Mouse (Mus musculus) liver, adult 2 months (tissue): ENCODE data around the gene Pi4k2a. TPM values are rescaled to one million over a fixed set of nuclear protein-coding genes. Genes with fewer than 3 reads are reported as not detected.

ENCODE experiments used
- DNase-seq: peaks from one replicate; pipeline ENCODE4 v3.0.0-alpha.2; 2011; ENCODE audit warnings: low read depth, low spot score; ENCODE audit errors: extremely low read depth
- H3K27ac ChIP-seq: fragments of 200-500 bp; replicated peaks from 2 replicates; pipeline ENCODE4 v1.5.1; 2012; ENCODE audit warnings: low read depth, mild to moderate bottlenecking, control low read depth, inconsistent platforms, low read length; ENCODE audit not compliant: insufficient read depth
- H3K27me3 ChIP-seq: fragments of 200-500 bp; 2 replicates; pipeline ENCODE4 v1.6.1; 2012; ENCODE audit warnings: mild to moderate bottlenecking, moderate library complexity, low read length, inconsistent platforms; ENCODE audit not compliant: control insufficient read depth, insufficient read depth
- H3K36me3 ChIP-seq: fragments of 200-500 bp; 2 replicates; pipeline ENCODE4 v1.6.1; 2012; ENCODE audit warnings: low read length, inconsistent platforms; ENCODE audit not compliant: control insufficient read depth, insufficient read depth
- H3K4me1 ChIP-seq: fragments of 200-500 bp; 2 replicates; pipeline ENCODE4 v1.6.1; 2011; ENCODE audit warnings: low read length; ENCODE audit not compliant: control insufficient read depth, insufficient read depth
- H3K4me3 ChIP-seq: fragments of 200-500 bp; 2 replicates; pipeline ENCODE4 v1.5.1; 2011; ENCODE audit warnings: low read depth, mild to moderate bottlenecking, control low read depth, low read length, moderate library complexity; ENCODE audit not compliant: insufficient read depth
- H3K79me2 ChIP-seq: fragments of 200-500 bp; 2 replicates; pipeline ENCODE4 v1.6.1; 2012; ENCODE audit warnings: inconsistent platforms, mild to moderate bottlenecking, low read length, moderate library complexity; ENCODE audit not compliant: control insufficient read depth, insufficient read depth
- H3K9ac ChIP-seq: fragments of 200-500 bp; 2 replicates; pipeline ENCODE4 v1.6.1; 2012; ENCODE audit warnings: low read depth, mild to moderate bottlenecking, control low read depth, inconsistent platforms, low read length
- CTCF ChIP-seq: fragments of 200-500 bp; IDR thresholded peaks from 2 replicates; pipeline ENCODE4 v1.5.1; 2011; ENCODE audit warnings: low read depth, low read length, control low read depth
- POLR2A ChIP-seq: fragments of 200-500 bp; IDR thresholded peaks from 2 replicates; pipeline ENCODE4 v1.6.1; 2011; ENCODE audit warnings: low read length, control low read depth; ENCODE audit not compliant: insufficient read depth; ENCODE audit errors: extremely low read depth
- WGBS: fragments of 180-500 bp; shearing (Covaris S2); methylation state at CpG from one replicate; pipeline ENCODE4 v1.1.7; 2018; 5-methylcytosine and 5-hydroxymethylcytosine counted together
- polyA plus RNA-seq: library from polyadenylated mRNA; depleted of rRNA; stranded (reverse); fragments of >200 nt; gene quantifications from 2 replicates; pipeline ENCODE4 v1.2.3, GENCODE M21; 2012; rRNA removed
- total RNA-seq: library from RNA; depleted of rRNA; stranded (reverse); fragments of >200 nt; gene quantifications from 2 replicates; pipeline ENCODE4 v1.2.3, GENCODE M21; 2014; rRNA removed

Pi4k2a gene
- total and polyA plus RNA-seq, 2 experiments = 20.2 to 43.3 TPM

GRCm38 (mm10) chr19:42166130-42166529 is 75.9 kb downstream of the Pi4k2a start:
- 4% methylated on average over 12 of the region's 12 CpGs for WGBS
- Histone ChIP-seq H3K9ac (no peak overlapping the region), H3K36me3 (no peaks in the 10 kb centered on the region), H3K4me3 (no peak overlapping the region), H3K79me2 (peaks cover 7% of the 10 kb centered on the region), H3K4me1 (peaks cover under 1% of the 10 kb centered on the region), H3K27me3 (no peaks in the 10 kb centered on the region), H3K27ac (no peak overlapping the region)
- DNase-seq = peak; percentile 59
- TF ChIP-seq CTCF = peak; percentile 92
- TF ChIP-seq POLR2A = no peak

GRCm38 (mm10) chr19:42166766-42167165 is 76.5 kb downstream of the Pi4k2a start:
- Histone ChIP-seq H3K4me1 (peaks cover 7% of the 10 kb centered on the region), H3K79me2 (peaks cover 13% of the 10 kb centered on the region), H3K36me3 (no peaks in the 10 kb centered on the region), H3K27ac (no peak overlapping the region), H3K4me3 (no peak overlapping the region), H3K27me3 (no peaks in the 10 kb centered on the region), H3K9ac (no peak overlapping the region)
- no peak for TF ChIP-seq POLR2A
- TF ChIP-seq CTCF = no peak
- peak; percentile 33 for DNase-seq
- 29% methylated on average over 3 of the region's 3 CpGs for WGBS

- H3K36me3 ChIP-seq = no peaks in the 10 kb centered on the region
- DNase-seq = no peak
- WGBS = 60% methylated on average over 9 of the region's 9 CpGs
- TF ChIP-seq CTCF = no peak
- no peak for TF ChIP-seq POLR2A
- peaks cover 13% of the 10 kb centered on the region for H3K79me2 ChIP-seq
- H3K9ac ChIP-seq = no peak overlapping the region
- no peak overlapping the region for H3K27ac ChIP-seq
- peaks cover 7% of the 10 kb centered on the region for H3K4me1 ChIP-seq
- H3K4me3 ChIP-seq = no peak overlapping the region
- H3K27me3 ChIP-seq = no peaks in the 10 kb centered on the region
Observed at GRCm38 (mm10) chr19:42167489-42167888, 77.2 kb downstream of the Pi4k2a start.

- H3K4me1 ChIP-seq = peaks cover 7% of the 10 kb centered on the region
- H3K4me3 ChIP-seq = no peak overlapping the region
- H3K27me3 ChIP-seq = no peaks in the 10 kb centered on the region
- H3K9ac ChIP-seq = no peak overlapping the region
- no peak overlapping the region for H3K27ac ChIP-seq
- no peak for TF ChIP-seq CTCF
- no peak for TF ChIP-seq POLR2A
- peaks cover 15% of the 10 kb centered on the region for H3K79me2 ChIP-seq
- DNase-seq = no peak
- WGBS = 62% methylated on average over 10 of the region's 10 CpGs
- H3K36me3 ChIP-seq = no peaks in the 10 kb centered on the region
Observed at GRCm38 (mm10) chr19:42169322-42169975, 79.2 kb downstream of the Pi4k2a start.

GRCm38 (mm10) chr19:42170025-42170969 is 80.0 kb downstream of the Pi4k2a start:
- Histone ChIP-seq H3K36me3 (no peaks in the 10 kb centered on the region), H3K27me3 (no peaks in the 10 kb centered on the region), H3K79me2 (peaks cover 17% of the 10 kb centered on the region), H3K27ac (peak overlapping the region; percentile 56), H3K9ac (peak overlapping the region; percentile 97), H3K4me1 (peaks cover 7% of the 10 kb centered on the region), H3K4me3 (peak overlapping the region; percentile 98)
- WGBS = 2% methylated on average over 53 of the region's 56 CpGs
- TF ChIP-seq POLR2A (peak; percentile 76), CTCF (no peak)
- peak; percentile 81 for DNase-seq

Other genes with a start within 250 kb of the Pi4k2a start
- 0.87 and 1.3 TPM in 2 replicates for gene Frat2, start 242.3 kb upstream of the Pi4k2a start, total RNA-seq
- 2.2 and 2.4 TPM in 2 replicates for gene Frat2, start 242.3 kb upstream of the Pi4k2a start, polyA plus RNA-seq
- 1.4 and 1.8 TPM in 2 replicates for gene Rrp12, start 194.3 kb upstream of the Pi4k2a start, total RNA-seq
- gene Rrp12, start 194.3 kb upstream of the Pi4k2a start, polyA plus RNA-seq = 2.4 and 4.1 TPM in 2 replicates
- 108 and 145 TPM in 2 replicates for gene Pgam1, start 178.5 kb upstream of the Pi4k2a start, total RNA-seq
- 195 and 215 TPM in 2 replicates for gene Pgam1, start 178.5 kb upstream of the Pi4k2a start, polyA plus RNA-seq
- 5.6 and 6.5 TPM in 2 replicates for gene Exosc1, start 157.0 kb upstream of the Pi4k2a start, total RNA-seq
- 5.9 and 8.2 TPM in 2 replicates for gene Exosc1, start 157.0 kb upstream of the Pi4k2a start, polyA plus RNA-seq
- 7.9 and 15.0 TPM in 2 replicates for gene Zdhhc16, start 157.0 kb upstream of the Pi4k2a start, total RNA-seq
- gene Zdhhc16, start 157.0 kb upstream of the Pi4k2a start, polyA plus RNA-seq = 40.9 and 49.9 TPM in 2 replicates
- gene Mms19, start 109.3 kb upstream of the Pi4k2a start, total RNA-seq = 14.9 and 15.1 TPM in 2 replicates
- gene Mms19, start 109.3 kb upstream of the Pi4k2a start, polyA plus RNA-seq = 23.2 and 39.5 TPM in 2 replicates
- 4.6 and 4.8 TPM in 2 replicates for gene Ubtd1, start 108.7 kb upstream of the Pi4k2a start, total RNA-seq
- 13.4 and 15.3 TPM in 2 replicates for gene Ubtd1, start 108.7 kb upstream of the Pi4k2a start, polyA plus RNA-seq
- gene Ankrd2, start 54.5 kb upstream of the Pi4k2a start, total RNA-seq = 1.1 and 1.2 TPM in 2 replicates
- gene Ankrd2, start 54.5 kb upstream of the Pi4k2a start, polyA plus RNA-seq = 0.37 and 0.65 TPM in 2 replicates
- 128 and 132 TPM in 2 replicates for gene Hoga1, start 44.9 kb upstream of the Pi4k2a start, total RNA-seq
- gene Hoga1, start 44.9 kb upstream of the Pi4k2a start, polyA plus RNA-seq = 247 and 290 TPM in 2 replicates
- 13.9 and 17.1 TPM in 2 replicates for gene 4933411K16Rik, start 38.2 kb upstream of the Pi4k2a start, total RNA-seq
- gene 4933411K16Rik, start 38.2 kb upstream of the Pi4k2a start, polyA plus RNA-seq = 3.5 and 7.0 TPM in 2 replicates
- 0.09 and 0.13 TPM in 2 replicates for gene Morn4, start 4.1 kb upstream of the Pi4k2a start, total RNA-seq
- 0.27 and 0.44 TPM in 2 replicates for gene Morn4, start 4.1 kb upstream of the Pi4k2a start, polyA plus RNA-seq
- gene Avpi1, start 38.6 kb downstream of the Pi4k2a start, total RNA-seq = 49.0 and 53.6 TPM in 2 replicates
- 35.9 and 38.2 TPM in 2 replicates for gene Avpi1, start 38.6 kb downstream of the Pi4k2a start, polyA plus RNA-seq
- 11.9 and 12.1 TPM in 2 replicates for gene Marveld1, start 56.9 kb downstream of the Pi4k2a start, total RNA-seq
- 25.7 and 29.8 TPM in 2 replicates for gene Marveld1, start 56.9 kb downstream of the Pi4k2a start, polyA plus RNA-seq
- 11.1 and 13.4 TPM in 2 replicates for gene Zfyve27, start 73.5 kb downstream of the Pi4k2a start, total RNA-seq
- 14.1 and 22.0 TPM in 2 replicates for gene Zfyve27, start 73.5 kb downstream of the Pi4k2a start, polyA plus RNA-seq
- not detected in 2 replicates for gene Sfrp5, start 111.8 kb downstream of the Pi4k2a start, total RNA-seq
- 0.12 TPM in 1 of 2 replicates, not detected in the other for gene Sfrp5, start 111.8 kb downstream of the Pi4k2a start, polyA plus RNA-seq
- gene Golga7b, start 157.1 kb downstream of the Pi4k2a start, total RNA-seq = not detected in 2 replicates
- gene Golga7b, start 157.1 kb downstream of the Pi4k2a start, polyA plus RNA-seq = not detected in 2 replicates